ENCODE assay signal across 23 mouse cellular contexts in genomic region chr1:30951795-30952194, GRCm38 (mm10). TPM values are rescaled to one million over a fixed set of nuclear protein-coding genes. Genes with fewer than 3 reads are reported as not detected.
"Had no signal": no experiment of that assay in that cellular context is flagged by ENCODE, and none has a peak within 500 bp of the region (broad histone marks: within the 10 kb centered on the region; RNA-seq: fewer than 3 reads in every experiment).

No protein-coding gene starts in this region.

- H3K4me1 ChIP-seq: stomach, embryonic 15.5 days had no signal

- H3K36me3 ChIP-seq: lung, embryonic 15.5 days; midbrain, embryonic 13.5 days; midbrain, embryonic 15.5 days; neural tube, embryonic 12.5 days; stomach, embryonic 15.5 days had no signal

- DNase-seq: liver; lung, adult 2 months; lung, postnatal 10 days; right cerebral cortex, postnatal 14 days; thymus, adult 18-20 months; thymus, postnatal 14 days; thymus, postnatal 36 days had no signal

- H3K27ac ChIP-seq: liver, embryonic 14.5 days; lung, embryonic 15.5 days; macrophage; midbrain, embryonic 13.5 days; midbrain, embryonic 15.5 days; neural tube, embryonic 12.5 days; stomach, embryonic 15.5 days had no signal

- H3K27me3 ChIP-seq: lung, embryonic 15.5 days; megakaryocyte, embryonic 14.5 days; midbrain, embryonic 13.5 days; midbrain, embryonic 15.5 days; neural tube, embryonic 12.5 days; stomach, embryonic 15.5 days had no signal

- H3K4me3 ChIP-seq: lung, embryonic 15.5 days; megakaryocyte, embryonic 14.5 days; midbrain, embryonic 13.5 days; midbrain, embryonic 15.5 days; neural tube, embryonic 12.5 days; stomach, embryonic 15.5 days had no signal

- ATAC-seq: midbrain, embryonic 13.5 days; midbrain, embryonic 15.5 days had no signal

- H3K4me2 ChIP-seq: lung, embryonic 15.5 days; midbrain, embryonic 13.5 days; midbrain, embryonic 15.5 days; neural tube, embryonic 12.5 days; stomach, embryonic 15.5 days had no signal

- H3K9ac ChIP-seq: liver, embryonic 14.5 days; lung, embryonic 15.5 days; midbrain, embryonic 13.5 days; midbrain, embryonic 15.5 days; neural tube, embryonic 12.5 days; stomach, embryonic 15.5 days had no signal

- H3K9me3 ChIP-seq: lung, embryonic 15.5 days; megakaryocyte, embryonic 14.5 days; midbrain, embryonic 13.5 days; midbrain, embryonic 15.5 days; neural tube, embryonic 12.5 days; stomach, embryonic 15.5 days had no signal

RNA-seq across cellular contexts. Expression of gene AC153137.1, which starts 26.0 kb away (rescaled TPM):
- total RNA-seq: megakaryocyte progenitor cell, adult 5-6 weeks; midbrain, postnatal 0 days; monocyte, adult 5-6 weeks; neutrophil, adult 5-6 weeks had no signal
- polyA plus RNA-seq: liver, embryonic 14.5 days; liver, embryonic 16.5 days; lung, adult 2 months; macrophage; midbrain, embryonic 13.5 days; midbrain, embryonic 15.5 days; midbrain, postnatal 0 days; neural tube, embryonic 12.5 days; neural tube, embryonic 14.5 days; spleen, adult 2 months; stomach, embryonic 15.5 days; thymus, postnatal 0 days had no signal
